Mouse (Mus musculus) kidney, embryonic 15.5 days (tissue): ENCODE data around the gene Gtf2a1l. TPM values are rescaled to one million over a fixed set of nuclear protein-coding genes. Genes with fewer than 3 reads are reported as not detected.
A peak's percentile ranks its signal among the peaks of the same experiment; 100 is the strongest.

Experiments used
- ATAC-seq: fragments of 200-750 bp; cut with Nextera tagmentation; replicated peaks from 2 replicates; pipeline ENCODE4 v1.8.0; 2017; ENCODE audit warnings: moderate TSS enrichment; ENCODE audit not compliant: low FRiP score
- H3K27ac ChIP-seq: fragments of 300-500 bp; sonication (generic); 2 replicates; pipeline ENCODE4 v1.5.1; 2015; ENCODE audit warnings: mild to moderate bottlenecking, inconsistent platforms
- H3K27me3 ChIP-seq: fragments of 300-500 bp; sonication (generic); 2 replicates; pipeline ENCODE4 v1.6.1; 2015; ENCODE audit warnings: inconsistent platforms
- H3K36me3 ChIP-seq: fragments of 300-500 bp; sonication (generic); 2 replicates; pipeline ENCODE4 v1.6.1; 2015; ENCODE audit warnings: inconsistent platforms
- H3K4me1 ChIP-seq: fragments of 300-500 bp; sonication (generic); 2 replicates; pipeline ENCODE4 v1.6.1; 2015; ENCODE audit warnings: inconsistent platforms
- H3K4me2 ChIP-seq: fragments of 300-500 bp; sonication (generic); 2 replicates; pipeline ENCODE4 v1.6.1; 2015; ENCODE audit warnings: moderate library complexity, mild to moderate bottlenecking, inconsistent platforms
- H3K4me3 ChIP-seq: fragments of 300-500 bp; sonication (generic); replicated peaks from 2 replicates; pipeline ENCODE4 v1.5.1; 2015; ENCODE audit warnings: mild to moderate bottlenecking, inconsistent platforms
- H3K9ac ChIP-seq: fragments of 300-500 bp; sonication (generic); 2 replicates; pipeline ENCODE4 v1.6.1; 2015; ENCODE audit warnings: mild to moderate bottlenecking, inconsistent platforms
- H3K9me3 ChIP-seq: fragments of 300-500 bp; sonication (generic); replicated peaks from 2 replicates; pipeline ENCODE4 v1.6.1; 2016; ENCODE audit warnings: inconsistent platforms
- WGBS: fragments of 180-500 bp; shearing (Covaris S2); methylation state at CpG from one replicate; pipeline ENCODE4 v1.1.7; 2015; ENCODE audit warnings: mixed read lengths; 5-methylcytosine and 5-hydroxymethylcytosine counted together
- polyA plus RNA-seq: library from polyadenylated mRNA; unstranded; fragments of >200 nt; fragmentation: Nextera tagmentation; extraction: Ambion mirVana; gene quantifications from 2 replicates; pipeline ENCODE4 v1.2.1, GENCODE M21; 2015

The Gtf2a1l gene
- polyA plus RNA-seq, 1 experiment from 2014 or later: not detected

DNA sequence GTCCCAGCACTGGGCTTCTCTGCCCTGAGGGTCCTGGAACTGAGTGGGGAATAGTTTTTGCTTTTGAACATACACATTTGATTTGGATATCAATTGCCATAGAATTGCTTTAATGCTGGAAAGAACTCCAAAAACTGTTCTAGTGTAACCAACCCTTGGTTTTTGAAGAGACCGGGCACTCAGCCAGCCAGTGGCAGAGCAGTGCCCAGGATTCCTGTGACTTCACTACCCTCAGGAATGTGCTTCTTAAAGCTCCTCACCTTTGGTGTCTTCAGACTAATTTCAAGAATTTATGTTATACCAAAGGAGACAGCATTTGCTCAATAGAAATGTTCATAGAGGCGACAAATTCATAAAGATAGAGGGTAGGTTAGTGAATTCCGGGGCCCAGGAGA lies 37.9 kb upstream of the Gtf2a1l start:
- no peaks in the 10 kb centered on the region for H3K9me3 ChIP-seq
- no peaks in the 10 kb centered on the region for H3K27me3 ChIP-seq
- H3K9ac ChIP-seq: no peak overlapping the region
- peaks cover 68% of the 10 kb centered on the region for H3K4me1 ChIP-seq
- 79% methylated on average over 3 of the region's 3 CpGs for WGBS
- peak overlapping the region; percentile 93 for H3K27ac ChIP-seq
- no peak for ATAC-seq
- H3K4me3 ChIP-seq: no peak overlapping the region
- peak overlapping the region; percentile 50 for H3K4me2 ChIP-seq
- H3K36me3 ChIP-seq: peaks cover 5% of the 10 kb centered on the region

DNA sequence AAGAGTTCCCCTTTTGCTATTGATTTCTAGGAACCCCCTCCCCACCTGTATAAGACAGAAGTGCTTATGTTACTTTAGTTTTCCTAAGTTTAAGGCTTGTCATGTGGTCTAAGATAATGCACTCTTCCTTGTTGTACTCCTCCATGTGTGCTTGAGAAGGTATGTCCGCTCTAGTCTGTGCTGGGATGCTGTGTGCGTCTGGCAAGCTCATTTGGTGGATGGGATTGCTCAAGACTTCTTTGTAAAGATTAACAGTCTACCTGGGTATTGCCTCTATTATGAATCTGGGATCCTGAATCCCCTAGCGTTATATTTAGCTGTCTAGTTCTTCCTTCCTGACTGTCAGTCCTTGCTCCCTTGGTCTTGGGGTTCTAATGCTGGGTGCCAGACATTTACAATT lies 35.8 kb upstream of the Gtf2a1l start:
- 91% methylated on average over 3 of the region's 3 CpGs for WGBS
- no peak overlapping the region for H3K4me2 ChIP-seq
- no peak for ATAC-seq
- peaks cover 53% of the 10 kb centered on the region for H3K4me1 ChIP-seq
- no peak overlapping the region for H3K4me3 ChIP-seq
- H3K27me3 ChIP-seq: no peaks in the 10 kb centered on the region
- H3K36me3 ChIP-seq: peaks cover 16% of the 10 kb centered on the region
- no peak overlapping the region for H3K27ac ChIP-seq
- no peaks in the 10 kb centered on the region for H3K9me3 ChIP-seq
- no peak overlapping the region for H3K9ac ChIP-seq

DNA sequence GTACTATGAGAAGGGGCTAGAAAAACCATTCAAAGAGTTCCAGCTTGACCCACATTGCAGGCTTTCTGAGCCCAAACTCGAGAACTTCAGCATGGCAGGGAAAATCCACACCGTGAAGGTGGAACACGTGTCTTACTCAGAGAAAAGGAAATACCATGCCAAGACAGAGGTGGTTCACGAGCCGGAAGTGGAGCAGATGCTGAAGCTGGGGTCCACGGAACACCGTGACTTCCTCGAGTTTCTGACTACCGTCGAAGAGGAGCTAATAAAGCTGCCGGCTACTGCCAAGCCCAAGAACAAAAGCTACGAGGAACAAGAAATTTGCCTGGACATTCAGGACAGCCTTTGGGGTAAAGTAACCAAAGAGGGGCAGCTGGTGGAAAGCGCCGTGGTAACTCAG lies 32.4 kb upstream of the Gtf2a1l start:
- Histone ChIP-seq H3K4me1 (peaks cover 19% of the 10 kb centered on the region), H3K27ac (no peak overlapping the region), H3K27me3 (no peaks in the 10 kb centered on the region), H3K4me3 (no peak overlapping the region), H3K9me3 (no peaks in the 10 kb centered on the region), H3K9ac (no peak overlapping the region), H3K36me3 (peaks cover 23% of the 10 kb centered on the region), H3K4me2 (no peak overlapping the region)
- no peak for ATAC-seq
- 80% methylated on average over 14 of the region's 14 CpGs for WGBS

DNA sequence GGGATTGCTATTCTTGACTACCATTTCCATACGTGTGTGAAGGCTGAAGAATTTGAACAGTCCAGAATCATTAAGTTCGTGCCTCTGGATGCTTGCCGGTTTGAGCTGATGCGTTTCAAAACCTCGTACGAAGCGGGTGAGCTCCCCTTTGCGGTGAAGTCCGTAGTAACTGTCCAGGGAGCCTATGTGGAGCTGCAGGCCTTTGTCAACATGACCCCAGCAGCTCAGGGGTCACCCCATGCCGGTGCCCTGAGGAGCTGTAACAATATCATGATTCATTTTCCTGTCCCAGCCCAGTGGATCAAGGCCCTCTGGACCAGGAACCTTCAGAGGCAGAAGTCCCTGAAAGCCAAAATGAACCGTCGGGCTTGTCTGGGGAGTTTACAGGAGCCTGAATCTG lies 31.9 kb upstream of the Gtf2a1l start:
- no peak for ATAC-seq
- Histone ChIP-seq H3K36me3 (peaks cover 23% of the 10 kb centered on the region), H3K9me3 (no peaks in the 10 kb centered on the region), H3K4me3 (no peak overlapping the region), H3K27me3 (no peaks in the 10 kb centered on the region), H3K4me2 (no peak overlapping the region), H3K9ac (no peak overlapping the region), H3K4me1 (peaks cover 14% of the 10 kb centered on the region), H3K27ac (no peak overlapping the region)
- WGBS: 34% methylated on average over 12 of the region's 12 CpGs

DNA sequence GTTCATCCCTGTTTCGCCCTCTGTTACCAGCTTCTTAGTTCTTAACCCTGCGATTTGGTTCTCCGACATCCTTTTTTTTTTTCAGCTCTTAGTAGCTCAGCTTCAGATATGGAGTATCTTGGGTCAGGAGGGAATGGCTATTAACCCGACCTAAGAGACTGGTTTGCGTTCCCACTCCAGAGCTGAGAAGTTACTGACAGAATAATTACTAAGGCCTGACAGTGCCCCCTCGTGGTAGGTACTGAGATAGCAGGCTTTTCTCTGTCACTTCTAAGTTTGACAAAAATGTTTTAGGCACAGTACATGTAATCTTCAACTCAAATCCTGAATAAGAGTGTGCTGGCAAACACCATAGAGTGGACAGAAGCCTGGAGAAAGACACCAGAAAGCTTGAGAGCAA lies 27.4 kb upstream of the Gtf2a1l start:
- Histone ChIP-seq H3K27me3 (no peaks in the 10 kb centered on the region), H3K36me3 (peaks cover 28% of the 10 kb centered on the region), H3K4me1 (peaks cover 4% of the 10 kb centered on the region; the same call in 1 of the 2 replicates), H3K9ac (no peak overlapping the region), H3K4me3 (no peak overlapping the region), H3K4me2 (no peak overlapping the region), H3K27ac (no peak overlapping the region), H3K9me3 (no peaks in the 10 kb centered on the region)
- ATAC-seq: 0 out of 2 replicates have a peak, but pooled peaks have one; percentile 49
- WGBS: 30% methylated on average over 6 of the region's 6 CpGs

DNA sequence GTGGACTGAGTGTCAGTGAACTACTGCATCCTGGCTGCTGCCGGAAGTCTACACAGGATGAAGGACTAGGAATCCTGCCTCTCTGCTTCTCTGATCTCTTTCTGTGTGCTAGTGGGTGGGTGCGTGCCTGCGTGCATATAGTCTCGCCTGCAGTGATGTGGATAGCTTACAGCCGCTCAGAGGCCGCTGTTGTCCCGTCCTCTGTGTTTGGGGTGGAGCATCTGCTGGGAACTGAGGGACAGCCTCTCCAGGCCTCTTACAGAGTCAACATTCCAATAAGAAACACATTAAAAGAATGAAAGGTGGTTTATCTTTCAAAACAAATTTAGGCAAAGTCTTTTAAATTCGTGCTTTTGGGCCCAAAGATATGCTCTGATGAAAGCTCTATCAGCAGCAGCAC lies 26.6 kb upstream of the Gtf2a1l start:
- Histone ChIP-seq H3K27ac (no peak overlapping the region), H3K4me3 (no peak overlapping the region), H3K4me1 (no peaks in the 10 kb centered on the region), H3K9ac (no peak overlapping the region), H3K9me3 (no peaks in the 10 kb centered on the region), H3K4me2 (no peak overlapping the region), H3K27me3 (no peaks in the 10 kb centered on the region), H3K36me3 (peaks cover 30% of the 10 kb centered on the region)
- 90% methylated on average over 8 of the region's 8 CpGs for WGBS
- no peak for ATAC-seq

DNA sequence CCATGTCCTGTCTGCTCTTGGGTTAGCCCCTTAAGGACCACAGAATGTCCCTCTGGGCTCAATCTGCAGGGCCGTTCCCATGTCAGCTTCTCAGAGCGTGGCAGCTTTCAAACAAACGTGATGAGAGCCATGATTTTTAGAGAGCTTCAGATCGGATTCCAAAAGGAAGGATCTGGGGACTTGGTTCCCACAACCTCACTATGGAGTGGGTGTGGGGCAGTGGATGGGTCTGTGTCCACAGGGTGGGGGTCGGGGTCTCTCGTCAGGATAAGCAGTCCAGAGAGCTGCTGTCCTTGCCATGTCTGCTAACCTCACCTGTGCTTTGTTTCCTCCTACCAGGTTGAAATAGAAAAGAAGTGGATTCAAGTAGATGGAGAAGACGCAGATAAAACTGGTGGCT lies 23.6 kb upstream of the Gtf2a1l start:
- Histone ChIP-seq H3K4me1 (no peaks in the 10 kb centered on the region), H3K27ac (no peak overlapping the region), H3K4me2 (no peak overlapping the region), H3K9me3 (no peaks in the 10 kb centered on the region), H3K4me3 (no peak overlapping the region), H3K27me3 (no peaks in the 10 kb centered on the region), H3K36me3 (peaks cover 40% of the 10 kb centered on the region), H3K9ac (no peak overlapping the region)
- whole genome bisulfite sequencing: 89% methylated on average over 7 of the region's 7 CpGs
- ATAC-seq: no peak

DNA sequence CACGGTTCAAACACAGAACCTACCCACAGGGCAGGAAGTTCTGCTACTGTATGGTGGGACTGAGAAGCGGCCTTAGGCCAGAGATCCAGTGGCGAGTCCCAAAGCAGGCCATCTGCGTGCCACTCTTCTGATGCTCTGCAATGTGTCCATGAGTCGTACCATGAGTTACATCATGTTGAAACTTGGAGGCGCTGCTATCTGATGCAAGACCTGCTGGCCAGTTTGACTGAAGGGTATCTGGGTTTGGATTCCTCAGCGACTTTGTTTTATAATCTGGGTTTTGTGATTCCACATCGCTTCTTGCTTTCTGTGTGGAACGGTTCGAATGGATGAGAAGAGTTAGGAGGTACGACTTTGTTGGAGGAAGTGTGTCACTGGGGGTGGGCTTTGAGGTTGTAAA lies 23.2 kb upstream of the Gtf2a1l start:
- no peak overlapping the region for H3K4me2 ChIP-seq
- no peaks in the 10 kb centered on the region for H3K27me3 ChIP-seq
- H3K9me3 ChIP-seq: no peaks in the 10 kb centered on the region
- H3K4me3 ChIP-seq: no peak overlapping the region
- peaks cover 35% of the 10 kb centered on the region for H3K36me3 ChIP-seq
- 91% methylated on average over 11 of the region's 11 CpGs for WGBS
- ATAC-seq: no peak
- H3K9ac ChIP-seq: no peak overlapping the region
- H3K4me1 ChIP-seq: no peaks in the 10 kb centered on the region
- H3K27ac ChIP-seq: no peak overlapping the region

DNA sequence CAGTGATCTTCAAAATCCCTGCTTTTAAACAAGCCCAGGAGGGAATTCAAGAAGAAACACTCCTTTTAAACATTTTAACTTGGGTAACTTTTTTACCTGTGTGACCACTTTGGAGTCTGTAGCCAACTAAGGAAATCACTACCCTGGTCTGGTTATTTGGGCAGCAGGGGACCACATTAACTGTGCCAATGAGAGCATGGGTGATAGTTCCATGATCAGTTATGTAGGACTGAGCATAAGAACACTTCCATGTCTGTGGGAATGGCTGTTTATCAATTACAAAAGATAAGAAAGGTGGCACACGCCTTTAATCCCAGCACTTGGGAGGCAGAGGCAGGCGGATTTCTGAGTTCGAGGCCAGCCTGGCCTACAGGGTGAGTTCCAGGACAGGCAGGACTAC lies 21.3 kb upstream of the Gtf2a1l start:
- H3K27me3 ChIP-seq: no peaks in the 10 kb centered on the region
- 92% methylated on average over 3 of the region's 3 CpGs for WGBS

DNA sequence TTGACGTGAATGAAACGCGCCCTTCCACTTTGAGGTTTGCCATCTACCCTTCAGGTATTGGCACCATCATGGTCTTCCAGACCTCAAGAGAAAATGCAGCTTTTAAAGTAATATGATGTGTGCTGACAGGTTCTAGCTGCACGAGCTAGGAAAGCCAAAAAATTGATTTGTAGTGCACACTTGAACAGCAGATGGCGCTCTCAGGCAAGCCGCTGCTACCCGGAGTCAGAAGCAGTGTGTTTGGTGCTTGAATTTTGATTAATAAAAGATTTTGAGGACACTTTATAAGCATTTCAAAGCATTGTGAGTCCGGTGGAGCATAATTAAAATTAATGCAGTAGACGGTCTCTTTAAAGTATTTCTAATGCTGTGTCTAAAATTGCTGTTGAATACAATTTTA lies 16.4 kb upstream of the Gtf2a1l start:
- ATAC-seq: no peak; the same call in 1 of the 2 replicates
- 5% methylated on average over 9 of the region's 9 CpGs for WGBS

More for the DNA sequence above, 21.3 kb upstream of the Gtf2a1l start:
- H3K4me1 ChIP-seq: no peaks in the 10 kb centered on the region
- peaks cover 33% of the 10 kb centered on the region for H3K36me3 ChIP-seq
- no peak overlapping the region for H3K4me2 ChIP-seq
- H3K9ac ChIP-seq: no peak overlapping the region
- no peak for ATAC-seq
- no peaks in the 10 kb centered on the region for H3K9me3 ChIP-seq
- no peak overlapping the region for H3K27ac ChIP-seq
- no peak overlapping the region for H3K4me3 ChIP-seq

DNA sequence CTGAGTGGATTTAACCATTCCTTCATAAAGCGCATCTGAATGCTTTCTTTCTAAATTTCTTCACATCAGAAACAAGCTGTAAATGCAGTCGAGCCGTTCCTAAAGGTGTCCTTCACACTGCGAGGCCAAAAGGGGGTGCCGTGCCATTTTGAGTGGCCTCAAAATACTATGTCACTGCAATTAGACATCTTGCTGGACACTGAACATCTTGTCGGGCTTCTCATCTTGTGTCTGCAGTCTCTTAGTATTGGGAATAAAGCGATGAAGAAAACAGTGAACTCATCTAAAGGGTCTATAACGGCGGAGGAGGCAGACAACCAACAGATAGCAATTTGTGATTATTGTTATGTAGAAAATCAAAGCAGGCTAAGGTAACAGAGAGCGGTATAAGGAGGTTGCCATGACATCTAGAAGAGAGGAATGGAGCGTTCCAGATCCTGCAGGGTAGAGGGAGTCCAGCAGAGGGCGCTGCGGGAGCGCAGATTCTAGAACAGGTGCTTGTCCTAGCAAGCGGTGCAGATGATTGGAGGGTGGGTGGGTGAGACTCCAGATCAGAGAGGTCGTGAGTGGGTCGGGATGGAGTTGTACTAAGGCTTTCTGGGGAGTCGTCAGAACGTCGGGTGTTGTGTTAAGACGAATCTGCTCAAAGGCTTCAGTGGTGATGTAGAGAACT lies 15.6 kb upstream of the Gtf2a1l start:
- H3K9me3 ChIP-seq: no peaks in the 10 kb centered on the region
- no peak overlapping the region for H3K4me3 ChIP-seq
- H3K27ac ChIP-seq: no peak overlapping the region
- ATAC-seq: peak; percentile 63; the same call in 1 of the 2 replicates
- H3K4me1 ChIP-seq: peaks cover 5% of the 10 kb centered on the region; the same call in 1 of the 2 replicates
- H3K9ac ChIP-seq: no peak overlapping the region
- H3K4me2 ChIP-seq: peak overlapping the region; percentile 26; the same call in 1 of the 2 replicates
- peaks cover 9% of the 10 kb centered on the region for H3K36me3 ChIP-seq
- 0 out of 2 replicates have a peak, but pooled peaks cover 4% of the 10 kb centered on the region for H3K27me3 ChIP-seq
- WGBS: 17% methylated on average over 21 of the region's 21 CpGs

More for the DNA sequence above, 16.4 kb upstream of the Gtf2a1l start:
- no peak overlapping the region for H3K4me2 ChIP-seq
- 0 out of 2 replicates have a peak, but pooled peaks cover 4% of the 10 kb centered on the region for H3K27me3 ChIP-seq
- peaks cover 5% of the 10 kb centered on the region; the same call in 1 of the 2 replicates for H3K4me1 ChIP-seq
- no peak overlapping the region for H3K9ac ChIP-seq
- no peak overlapping the region for H3K4me3 ChIP-seq
- no peaks in the 10 kb centered on the region for H3K9me3 ChIP-seq
- H3K36me3 ChIP-seq: peaks cover 9% of the 10 kb centered on the region
- H3K27ac ChIP-seq: no peak overlapping the region

DNA sequence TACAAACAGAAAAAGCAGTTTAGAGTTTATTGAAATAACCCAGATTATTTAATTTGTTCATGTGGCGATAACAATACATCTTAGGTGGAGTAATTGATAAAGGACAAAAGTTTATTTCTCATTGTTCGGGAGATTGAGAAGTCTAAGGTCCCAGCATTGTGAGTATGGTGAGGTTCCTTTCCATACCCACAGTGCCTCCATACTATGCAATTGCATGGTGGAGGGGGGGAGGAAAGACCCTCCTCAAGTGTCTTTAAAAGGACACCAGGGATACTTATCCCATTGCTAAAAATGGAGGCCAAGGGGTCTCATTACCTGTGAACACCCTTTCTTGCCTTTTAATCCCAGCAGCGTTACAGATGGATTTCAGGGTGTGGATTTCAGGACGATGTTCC lies 15.1 kb upstream of the Gtf2a1l start:
- Histone ChIP-seq H3K4me1 (peaks cover 5% of the 10 kb centered on the region; the same call in 1 of the 2 replicates), H3K4me3 (no peak overlapping the region), H3K36me3 (peaks cover 7% of the 10 kb centered on the region), H3K27ac (no peak overlapping the region), H3K9me3 (no peaks in the 10 kb centered on the region), H3K9ac (no peak overlapping the region), H3K27me3 (0 out of 2 replicates have a peak, but pooled peaks cover 4% of the 10 kb centered on the region), H3K4me2 (no peak overlapping the region)
- WGBS: 84% methylated on average over 4 of the region's 4 CpGs
- ATAC-seq: no peak; the same call in 1 of the 2 replicates

DNA sequence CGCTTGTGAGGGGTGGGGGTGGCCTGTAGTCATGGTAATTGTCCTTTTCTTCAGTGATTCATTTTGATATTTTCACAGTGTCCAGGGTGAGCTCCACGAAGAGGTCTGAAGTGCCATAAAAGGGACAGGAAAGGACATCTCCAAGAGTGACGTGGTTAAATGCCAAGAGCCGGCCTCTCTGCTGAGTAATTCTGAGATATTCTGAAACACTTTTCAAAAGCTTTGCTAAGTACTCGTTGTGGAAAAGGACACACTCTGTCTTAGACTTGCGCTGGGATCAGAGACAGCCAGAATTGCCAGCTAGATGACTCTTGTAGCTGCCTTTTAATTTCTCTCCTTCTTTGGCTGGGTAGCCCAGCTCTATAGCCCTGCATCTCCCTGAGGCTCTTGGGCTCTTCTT lies 9.9 kb upstream of the Gtf2a1l start:
- H3K4me3 ChIP-seq: no peak overlapping the region
- H3K27ac ChIP-seq: no peak overlapping the region
- H3K4me1 ChIP-seq: no peaks in the 10 kb centered on the region
- WGBS: 78% methylated on average over 6 of the region's 6 CpGs
- H3K4me2 ChIP-seq: no peak overlapping the region
- H3K36me3 ChIP-seq: no peaks in the 10 kb centered on the region
- no peak overlapping the region for H3K9ac ChIP-seq
- ATAC-seq: no peak
- no peaks in the 10 kb centered on the region for H3K9me3 ChIP-seq
- no peaks in the 10 kb centered on the region for H3K27me3 ChIP-seq
